Mouse (Mus musculus) ES-Bruce4 (cell line): ENCODE data around the gene Fam69a.

Experiments used
- CTCF ChIP-seq: IDR thresholded peaks from one replicate; pipeline ENCODE4 v1.8.1; 2011; ENCODE audit warnings: low read depth, low read length
- POLR2A ChIP-seq: IDR thresholded peaks from one replicate; pipeline ENCODE4 v1.8.1; 2011; ENCODE audit warnings: low read length; ENCODE audit not compliant: insufficient read depth

DNA sequence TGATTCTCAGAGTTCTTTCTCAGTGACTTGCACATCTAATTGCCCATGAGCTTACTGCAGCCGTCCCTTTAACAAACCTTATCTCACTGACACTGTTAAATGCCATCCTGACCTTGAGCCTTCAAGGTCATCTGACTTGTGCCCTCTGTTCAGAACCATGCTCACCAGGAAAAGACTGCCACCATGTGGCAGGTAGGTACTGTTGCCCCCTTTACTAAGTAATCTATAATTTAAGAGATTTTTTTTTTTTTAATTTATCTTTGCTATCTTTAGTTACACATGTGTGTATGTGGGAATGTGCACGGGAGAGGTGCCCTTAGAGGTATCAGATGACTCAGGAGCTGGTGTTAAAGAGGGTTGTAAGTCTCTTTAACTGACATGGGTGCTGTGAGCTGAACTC lies 18.2 kb upstream of the Fam69a start:
- no peak for TF ChIP-seq POLR2A
- TF ChIP-seq CTCF: no peak
